Mouse (Mus musculus): ENCODE results near the gene Ndel1. TPM values are rescaled to one million over a fixed set of nuclear protein-coding genes. Genes with fewer than 3 reads are reported as not detected.

Ndel1 gene
- 56.7 and 61.6 TPM in 2 replicates for polyA plus RNA-seq (2015; fragmentation: Nextera tagmentation; extraction: Ambion mirVana)

DNA sequence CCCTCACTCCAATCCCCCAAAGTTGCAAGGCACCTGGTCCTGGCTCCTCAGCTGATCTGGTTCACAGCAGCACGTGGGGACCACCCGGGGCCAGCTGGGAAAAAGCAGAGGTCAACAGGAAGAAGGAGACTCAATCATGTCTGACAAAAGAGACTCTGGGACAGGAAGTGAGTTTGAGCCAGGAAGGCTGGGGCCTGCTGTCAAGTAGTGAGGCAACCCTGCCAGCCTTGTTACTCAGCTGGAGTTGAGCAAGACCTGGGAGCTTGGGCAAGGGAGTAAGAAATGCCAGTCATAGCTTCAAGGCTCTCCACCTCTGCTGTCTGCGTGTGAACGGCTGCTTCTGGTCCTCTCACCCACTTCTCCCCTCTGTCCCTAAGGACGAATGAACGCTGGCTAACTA lies at the start of gene Ndel1:
Gene Ndel1, minus strand, starts transcription at position 111 of the 400 bp plus-strand sequence.
- Histone ChIP-seq H3K27ac (replicated peaks) (peak within 1 kb of the TSS; percentile 17; the same call in 1 of the 2 replicates), H3K4me3 (no peak within 1 kb of the TSS)
- no peak for ATAC-seq (ENCODE audit: extremely low read depth, insufficient number of reproducible peaks, low FRiP score, low TSS enrichment)

GRCm38 (mm10) chr11:68914566-68914965 lies 42.9 kb upstream of the Ndel1 start:
- WGBS, result 79% methylated on average over 4 of the region's 4 CpGs

More for the DNA sequence above, at the start of gene Ndel1:
- 46% methylated on average over 6 of the region's 6 CpGs for WGBS
- no peaks in the 10 kb centered on the region for H3K36me3 ChIP-seq
- H3K27me3 ChIP-seq (replicated peaks), result no peaks in the 10 kb centered on the region
- peaks cover 12% of the 10 kb centered on the region for H3K4me1 ChIP-seq
- H3K9me3 ChIP-seq, result no peaks in the 10 kb centered on the region
- no peak within 1 kb of the TSS for H3K4me2 ChIP-seq
- no peak within 1 kb of the TSS for H3K9ac ChIP-seq

DNA sequence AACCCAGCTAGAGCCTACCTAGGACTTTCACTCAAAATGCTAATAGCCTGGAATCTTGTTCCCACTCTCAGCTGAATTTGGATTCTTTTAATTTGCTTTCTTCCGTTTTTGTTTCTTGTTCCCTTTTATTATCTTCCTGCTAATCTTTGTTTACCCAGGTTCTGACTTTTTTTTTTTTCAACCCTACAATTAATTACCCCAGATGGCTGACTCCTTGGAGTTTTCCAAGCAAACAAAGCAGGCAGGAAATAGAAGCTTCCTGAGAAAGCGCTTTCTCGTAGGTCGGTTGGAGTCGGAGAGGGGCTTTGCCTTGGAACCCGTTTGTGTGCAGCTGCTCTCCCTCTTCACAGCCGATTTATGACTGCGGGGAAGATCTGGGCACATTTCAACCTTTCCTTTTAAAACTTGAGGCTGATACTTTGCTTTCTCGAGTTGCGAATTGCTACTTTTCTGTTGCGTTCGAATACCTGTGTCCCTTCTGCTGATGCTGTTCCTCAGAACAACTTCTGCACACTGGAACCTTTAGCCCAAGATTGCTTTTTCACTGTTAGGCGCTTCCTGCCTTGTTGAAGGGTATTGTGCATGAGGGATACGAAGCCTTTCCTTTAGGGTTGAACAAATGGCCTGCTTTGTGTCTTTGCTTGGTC lies 40.0 kb upstream of the Ndel1 start:
- no peaks in the 10 kb centered on the region for H3K9me3 ChIP-seq
- H3K4me3 ChIP-seq, result no peak overlapping the region
- H3K36me3 ChIP-seq, result peaks cover 7% of the 10 kb centered on the region
- H3K4me2 ChIP-seq, result peak overlapping the region; percentile 4; the same call in 1 of the 2 replicates
- peaks cover 9% of the 10 kb centered on the region for H3K4me1 ChIP-seq
- 50% methylated on average over 14 of the region's 14 CpGs for WGBS
- no peak for ATAC-seq (ENCODE audit: extremely low read depth, insufficient number of reproducible peaks, low FRiP score, low TSS enrichment)
- no peaks in the 10 kb centered on the region; the same call in 1 of the 2 replicates for H3K27me3 ChIP-seq (replicated peaks)
- no peak overlapping the region for H3K9ac ChIP-seq
- peak overlapping the region; percentile 62 for H3K27ac ChIP-seq (replicated peaks)

More at GRCm38 (mm10) chr11:68914566-68914965, 42.9 kb upstream of the Ndel1 start:
- H3K27ac ChIP-seq (replicated peaks), result no peak overlapping the region
- no peak overlapping the region for H3K9ac ChIP-seq
- no peak for ATAC-seq (ENCODE audit: extremely low read depth, insufficient number of reproducible peaks, low FRiP score, low TSS enrichment)
- H3K9me3 ChIP-seq, result no peaks in the 10 kb centered on the region
- H3K4me2 ChIP-seq, result no peak overlapping the region
- H3K4me3 ChIP-seq, result no peak overlapping the region
- H3K36me3 ChIP-seq, result no peaks in the 10 kb centered on the region
- H3K4me1 ChIP-seq, result no peaks in the 10 kb centered on the region
- no peaks in the 10 kb centered on the region; the same call in 1 of the 2 replicates for H3K27me3 ChIP-seq (replicated peaks)

GRCm38 (mm10) chr11:68908846-68909503 lies 37.3 kb upstream of the Ndel1 start:
- H3K9ac ChIP-seq, result peak overlapping the region; percentile 38; the same call in 1 of the 2 replicates
- H3K4me1 ChIP-seq, result peaks cover 9% of the 10 kb centered on the region
- 36% methylated on average over 7 of the region's 7 CpGs for WGBS
- ATAC-seq (ENCODE audit: extremely low read depth, insufficient number of reproducible peaks, low FRiP score, low TSS enrichment), result no peak
- no peaks in the 10 kb centered on the region for H3K9me3 ChIP-seq
- H3K27ac ChIP-seq (replicated peaks), result peak overlapping the region; percentile 55
- H3K27me3 ChIP-seq (replicated peaks), result no peaks in the 10 kb centered on the region
- no peak overlapping the region for H3K4me2 ChIP-seq
- H3K4me3 ChIP-seq, result no peak overlapping the region
- H3K36me3 ChIP-seq, result peaks cover 34% of the 10 kb centered on the region

DNA sequence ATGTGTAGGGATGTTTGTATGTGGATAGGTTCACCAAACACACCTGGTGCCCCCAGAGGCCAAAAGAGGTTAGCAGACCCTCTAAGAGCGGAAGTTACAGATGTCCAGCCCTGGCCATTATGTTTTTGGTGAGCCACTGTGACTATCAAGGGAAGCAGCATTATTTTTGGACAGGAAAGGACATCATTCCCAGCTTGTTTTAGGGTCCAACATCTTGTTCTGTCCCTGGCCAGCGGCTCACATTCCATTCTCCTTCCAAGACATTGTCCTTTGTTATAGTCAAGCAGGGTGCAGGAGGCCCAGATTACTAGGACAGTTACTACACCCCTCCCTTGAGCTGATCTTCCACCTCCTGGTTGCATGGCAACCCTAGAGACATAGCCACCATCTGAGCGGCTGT lies 35.6 kb upstream of the Ndel1 start:
- H3K4me1 ChIP-seq, result peaks cover 18% of the 10 kb centered on the region
- H3K9ac ChIP-seq, result no peak overlapping the region
- H3K9me3 ChIP-seq, result no peaks in the 10 kb centered on the region
- H3K4me3 ChIP-seq, result no peak overlapping the region
- 79% methylated on average over 3 of the region's 3 CpGs for WGBS
- no peak overlapping the region for H3K4me2 ChIP-seq
- no peak for ATAC-seq (ENCODE audit: extremely low read depth, insufficient number of reproducible peaks, low FRiP score, low TSS enrichment)
- peaks cover 50% of the 10 kb centered on the region for H3K36me3 ChIP-seq
- H3K27ac ChIP-seq (replicated peaks), result no peak overlapping the region
- H3K27me3 ChIP-seq (replicated peaks), result no peaks in the 10 kb centered on the region

DNA sequence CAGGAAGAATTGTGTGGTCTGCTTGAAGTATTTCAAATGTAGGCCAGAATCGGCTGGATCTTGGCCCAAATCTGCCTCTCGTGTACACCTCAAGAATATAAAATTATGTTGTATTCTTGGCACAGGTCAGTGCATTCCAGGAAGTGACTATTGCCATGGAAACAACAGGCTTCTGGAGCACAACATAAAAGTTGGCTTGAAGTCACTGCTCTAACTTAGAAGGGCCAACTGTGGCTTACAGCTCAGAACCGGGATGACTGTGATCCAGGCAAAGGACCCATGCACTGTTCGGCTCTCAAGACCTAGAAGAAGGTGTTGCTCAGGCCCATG lies 34.8 kb upstream of the Ndel1 start:
- no peak overlapping the region for H3K9ac ChIP-seq
- no peaks in the 10 kb centered on the region for H3K9me3 ChIP-seq
- 67% methylated on average over 4 of the region's 4 CpGs for WGBS
- H3K27me3 ChIP-seq (replicated peaks), result no peaks in the 10 kb centered on the region
- H3K4me2 ChIP-seq, result no peak overlapping the region
- no peak for ATAC-seq (ENCODE audit: extremely low read depth, insufficient number of reproducible peaks, low FRiP score, low TSS enrichment)
- peaks cover 50% of the 10 kb centered on the region for H3K36me3 ChIP-seq
- H3K4me1 ChIP-seq, result peaks cover 19% of the 10 kb centered on the region
- H3K4me3 ChIP-seq, result no peak overlapping the region
- H3K27ac ChIP-seq (replicated peaks), result 0 out of 2 replicates have a peak overlapping the region, but pooled peaks have one; percentile 24

DNA sequence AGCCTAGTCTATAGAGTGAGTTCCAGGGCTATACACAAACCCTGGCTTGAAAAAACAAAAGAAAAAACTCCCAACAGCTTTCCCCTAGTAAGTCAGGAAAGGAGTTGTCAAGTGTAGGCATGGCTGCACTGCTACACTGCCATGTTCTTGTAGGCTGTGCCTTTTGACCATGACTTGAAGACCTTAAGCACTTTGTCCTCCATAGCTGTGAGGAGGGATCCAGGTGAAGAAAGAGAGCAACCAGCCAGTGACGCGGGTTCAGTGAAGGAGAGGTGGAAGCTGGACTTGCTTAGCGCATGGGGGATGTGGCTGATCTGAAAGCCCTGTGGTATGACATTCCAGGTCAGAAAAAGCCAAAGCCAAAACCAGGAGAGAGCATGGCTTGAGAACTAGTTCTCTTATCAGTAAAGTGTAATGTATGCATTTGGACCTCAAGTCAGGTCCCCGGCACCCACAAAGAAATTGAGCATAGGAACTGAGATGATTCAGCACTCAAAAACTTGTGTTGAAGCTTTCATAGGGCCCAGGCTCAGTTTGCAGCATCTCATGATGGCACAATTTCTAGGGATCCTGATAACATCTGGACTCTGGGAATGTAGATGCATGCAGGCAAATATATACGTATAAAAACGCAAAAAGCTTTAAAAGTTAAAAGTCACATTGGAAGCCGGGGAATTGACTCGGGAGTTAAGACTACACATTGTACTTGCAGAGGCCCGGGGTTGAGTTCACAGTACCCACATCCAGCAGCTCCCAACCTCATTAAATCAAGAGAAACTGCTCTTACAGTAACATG lies 34.2 kb upstream of the Ndel1 start:
- Histone ChIP-seq H3K27ac (replicated peaks) (peak overlapping the region; percentile 48; the same call in 1 of the 2 replicates), H3K27me3 (replicated peaks) (no peaks in the 10 kb centered on the region), H3K9me3 (no peaks in the 10 kb centered on the region), H3K4me3 (no peak overlapping the region), H3K4me1 (peaks cover 20% of the 10 kb centered on the region), H3K4me2 (no peak overlapping the region), H3K9ac (no peak overlapping the region), H3K36me3 (peaks cover 50% of the 10 kb centered on the region)
- ATAC-seq (ENCODE audit: extremely low read depth, insufficient number of reproducible peaks, low FRiP score, low TSS enrichment), result no peak
- 87% methylated on average over 9 of the region's 9 CpGs for WGBS

DNA sequence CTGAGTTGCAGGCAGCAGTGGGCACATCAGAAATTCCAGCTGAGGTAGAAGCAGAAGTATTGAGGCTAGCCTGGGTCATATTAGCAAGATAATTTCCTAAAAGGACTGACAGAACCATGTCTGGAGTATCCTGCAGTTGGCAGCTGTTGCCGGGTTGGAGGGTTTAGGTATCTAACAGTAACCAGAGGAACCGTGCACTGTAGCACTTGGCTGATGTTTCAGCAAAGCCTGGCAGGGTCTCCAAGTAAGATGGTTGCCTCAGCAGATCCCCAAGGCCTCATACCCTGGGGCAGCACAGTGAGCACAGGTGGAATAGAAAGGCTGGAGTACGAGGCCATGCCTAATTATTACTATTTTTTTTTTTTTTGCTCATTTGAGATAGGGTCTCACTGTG lies 33.5 kb upstream of the Ndel1 start:
- H3K4me3 ChIP-seq, result no peak overlapping the region
- 92% methylated on average over 3 of the region's 3 CpGs for WGBS
- no peak for ATAC-seq (ENCODE audit: extremely low read depth, insufficient number of reproducible peaks, low FRiP score, low TSS enrichment)

GRCm38 (mm10) chr11:68904375-68905137 lies 32.9 kb upstream of the Ndel1 start:
- ATAC-seq (ENCODE audit: extremely low read depth, insufficient number of reproducible peaks, low FRiP score, low TSS enrichment), result no peak
- Histone ChIP-seq H3K4me3 (no peak overlapping the region), H3K27me3 (replicated peaks) (peaks cover 7% of the 10 kb centered on the region), H3K9ac (no peak overlapping the region), H3K4me2 (no peak overlapping the region), H3K4me1 (peaks cover 23% of the 10 kb centered on the region), H3K9me3 (no peaks in the 10 kb centered on the region), H3K27ac (replicated peaks) (no peak overlapping the region), H3K36me3 (peaks cover 50% of the 10 kb centered on the region)
- 83% methylated on average over 8 of the region's 8 CpGs for WGBS

More for the DNA sequence above, 33.5 kb upstream of the Ndel1 start:
- H3K27ac ChIP-seq (replicated peaks), result no peak overlapping the region
- H3K4me1 ChIP-seq, result peaks cover 23% of the 10 kb centered on the region
- H3K27me3 ChIP-seq (replicated peaks), result peaks cover under 1% of the 10 kb centered on the region
- H3K9me3 ChIP-seq, result no peaks in the 10 kb centered on the region
- H3K4me2 ChIP-seq, result no peak overlapping the region
- peaks cover 50% of the 10 kb centered on the region for H3K36me3 ChIP-seq
- no peak overlapping the region for H3K9ac ChIP-seq

GRCm38 (mm10) chr11:68903775-68904174 lies 32.1 kb upstream of the Ndel1 start:
- no peak overlapping the region for H3K9ac ChIP-seq
- whole genome bisulfite sequencing, result 87% methylated on average over 2 of the region's 2 CpGs
- no peak overlapping the region for H3K4me2 ChIP-seq
- no peaks in the 10 kb centered on the region for H3K9me3 ChIP-seq
- ATAC-seq (ENCODE audit: extremely low read depth, insufficient number of reproducible peaks, low FRiP score, low TSS enrichment), result no peak
- peaks cover 16% of the 10 kb centered on the region for H3K4me1 ChIP-seq
- H3K27me3 ChIP-seq (replicated peaks), result peaks cover 10% of the 10 kb centered on the region
- no peak overlapping the region for H3K4me3 ChIP-seq
- peaks cover 50% of the 10 kb centered on the region for H3K36me3 ChIP-seq
- no peak overlapping the region for H3K27ac ChIP-seq (replicated peaks)

DNA sequence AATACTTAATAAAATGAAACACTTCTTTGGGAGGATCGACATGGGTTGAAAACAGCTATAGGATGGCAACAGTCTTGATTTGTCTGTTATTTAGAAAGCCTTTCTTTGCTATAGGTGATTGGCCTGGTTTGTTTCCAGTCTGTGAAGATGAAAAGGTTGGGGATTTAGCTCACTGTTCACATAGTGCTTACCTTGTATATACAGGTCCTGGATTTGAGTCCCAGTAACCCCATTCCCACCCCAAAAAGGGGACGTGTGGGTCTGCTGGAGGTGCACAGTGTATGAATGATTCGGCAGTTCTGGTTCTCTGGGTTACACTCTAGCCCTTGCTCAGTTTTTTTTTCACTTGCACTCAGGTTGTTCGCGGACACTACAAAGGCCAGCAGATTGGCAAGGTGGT lies 31.2 kb upstream of the Ndel1 start:
- Histone ChIP-seq H3K4me3 (peak overlapping the region; percentile 78), H3K9ac (peak overlapping the region; percentile 93), H3K27me3 (replicated peaks) (peaks cover 10% of the 10 kb centered on the region), H3K4me2 (peak overlapping the region; percentile 82), H3K9me3 (no peaks in the 10 kb centered on the region), H3K27ac (replicated peaks) (no peak overlapping the region), H3K4me1 (peaks cover 13% of the 10 kb centered on the region), H3K36me3 (peaks cover 50% of the 10 kb centered on the region)
- WGBS, result 84% methylated on average over 5 of the region's 5 CpGs
- ATAC-seq (ENCODE audit: extremely low read depth, insufficient number of reproducible peaks, low FRiP score, low TSS enrichment), result no peak

Measured in heart, embryonic 13.5 days (tissue).